Mouse (Mus musculus) heart, embryonic 12.5 days (tissue): Measurements from ENCODE around the gene Ubap1. TPM values are rescaled to one million over a fixed set of nuclear protein-coding genes. Genes with fewer than 3 reads are reported as not detected.

ENCODE experiments used
- ATAC-seq: fragments of 200-750 bp; cut with Nextera tagmentation; 2 replicates; pipeline ENCODE4 v1.8.0; 2017; ENCODE audit warnings: moderate TSS enrichment, moderate library complexity; ENCODE audit not compliant: insufficient number of reproducible peaks, low FRiP score
- H3K27ac ChIP-seq: fragments of 300-500 bp; sonication (generic); 2 replicates; pipeline ENCODE4 v1.5.1; 2016; ENCODE audit warnings: mild to moderate bottlenecking, moderate library complexity; ENCODE audit not compliant: poor library complexity, severe bottlenecking
- H3K27me3 ChIP-seq: fragments of 300-500 bp; sonication (generic); replicated peaks from 2 replicates; pipeline ENCODE4 v1.6.1; 2016; ENCODE audit warnings: mild to moderate bottlenecking, moderate library complexity
- H3K36me3 ChIP-seq: fragments of 300-500 bp; sonication (generic); 2 replicates; pipeline ENCODE4 v1.6.1; 2016; ENCODE audit warnings: mild to moderate bottlenecking, moderate library complexity
- H3K4me1 ChIP-seq: fragments of 300-500 bp; sonication (generic); replicated peaks from 2 replicates; pipeline ENCODE4 v1.6.1; 2016; ENCODE audit warnings: mild to moderate bottlenecking
- H3K4me2 ChIP-seq: fragments of 300-500 bp; sonication (generic); 2 replicates; pipeline ENCODE4 v1.6.1; 2016; ENCODE audit warnings: mild to moderate bottlenecking, moderate library complexity
- H3K4me3 ChIP-seq: fragments of 300-500 bp; sonication (generic); 2 replicates; pipeline ENCODE4 v1.5.1; 2016; ENCODE audit warnings: mild to moderate bottlenecking
- H3K9ac ChIP-seq: fragments of 300-500 bp; sonication (generic); 2 replicates; pipeline ENCODE4 v1.6.1; 2016; ENCODE audit warnings: mild to moderate bottlenecking, moderate library complexity
- H3K9me3 ChIP-seq: fragments of 300-500 bp; sonication (generic); replicated peaks from 2 replicates; pipeline ENCODE4 v1.6.1; 2016; ENCODE audit warnings: mild to moderate bottlenecking, moderate library complexity
- WGBS: fragments of 180-500 bp; shearing (Covaris S2); methylation state at CpG from one replicate; pipeline ENCODE4 v1.1.7; 2016; 5-methylcytosine and 5-hydroxymethylcytosine counted together
- polyA plus RNA-seq: library from polyadenylated mRNA; unstranded; fragments of >200 nt; fragmentation: Nextera tagmentation; extraction: Ambion mirVana; gene quantifications from 2 replicates; pipeline ENCODE4 v1.2.1, GENCODE M21; 2016

Gene Ubap1
- polyA plus RNA-seq, 1 experiment from 2014 or later, result 53.3 TPM

DNA sequence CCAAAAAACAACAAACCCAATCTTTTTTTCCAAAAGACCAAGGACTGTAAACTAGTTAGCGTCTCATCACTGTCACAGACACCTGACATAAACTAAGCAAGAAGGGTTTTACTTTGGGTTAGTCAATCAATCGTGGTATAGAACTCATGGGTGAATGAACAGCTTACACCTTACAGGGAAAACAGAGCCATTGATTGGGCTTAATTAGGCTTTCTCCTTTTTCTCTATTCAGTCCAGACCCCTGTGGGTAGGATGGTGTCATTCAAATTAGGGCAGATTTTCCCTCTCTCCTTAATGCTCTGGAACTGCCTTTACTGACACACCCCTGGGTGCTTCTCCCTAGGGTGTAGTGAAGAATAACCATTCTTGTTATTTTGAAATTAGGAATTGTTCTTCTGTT lies 8.4 kb downstream of the Ubap1 start:
- Histone ChIP-seq H3K4me2 (no peak overlapping the region), H3K27me3 (no peaks in the 10 kb centered on the region), H3K4me3 (no peak overlapping the region), H3K27ac (no peak overlapping the region), H3K36me3 (peaks cover 20% of the 10 kb centered on the region), H3K9me3 (no peaks in the 10 kb centered on the region; the same call in 1 of the 2 replicates), H3K9ac (no peak overlapping the region), H3K4me1 (0 out of 2 replicates have a peak, but pooled peaks cover 3% of the 10 kb centered on the region)
- 85% methylated on average over 2 of the region's 2 CpGs for WGBS
- no peak for ATAC-seq

- Histone ChIP-seq H3K9me3 (no peaks in the 10 kb centered on the region; the same call in 1 of the 2 replicates), H3K4me1 (no peaks in the 10 kb centered on the region), H3K4me3 (no peak overlapping the region), H3K36me3 (peaks cover 14% of the 10 kb centered on the region), H3K4me2 (no peak overlapping the region), H3K27ac (no peak overlapping the region), H3K27me3 (no peaks in the 10 kb centered on the region), H3K9ac (no peak overlapping the region)
- no peak for ATAC-seq
- WGBS, result 88% methylated on average over 2 of the region's 2 CpGs
Measured at GRCm38 (mm10) chr4:41358669-41359068, 9.9 kb downstream of the Ubap1 start.

GRCm38 (mm10) chr4:41359358-41359757 lies 10.6 kb downstream of the Ubap1 start:
- H3K27ac ChIP-seq, result no peak overlapping the region
- no peaks in the 10 kb centered on the region for H3K4me1 ChIP-seq
- H3K4me2 ChIP-seq, result no peak overlapping the region
- no peak for ATAC-seq
- 86% methylated on average over 7 of the region's 7 CpGs for WGBS
- H3K9me3 ChIP-seq, result no peaks in the 10 kb centered on the region; the same call in 1 of the 2 replicates
- H3K27me3 ChIP-seq, result no peaks in the 10 kb centered on the region
- H3K9ac ChIP-seq, result no peak overlapping the region
- H3K36me3 ChIP-seq, result peaks cover 14% of the 10 kb centered on the region
- H3K4me3 ChIP-seq, result no peak overlapping the region

GRCm38 (mm10) chr4:41361059-41361458 lies 12.3 kb downstream of the Ubap1 start:
- Histone ChIP-seq H3K27me3 (no peaks in the 10 kb centered on the region), H3K27ac (no peak overlapping the region), H3K36me3 (peaks cover 5% of the 10 kb centered on the region; the same call in 1 of the 2 replicates), H3K4me3 (no peak overlapping the region), H3K4me2 (no peak overlapping the region), H3K9ac (no peak overlapping the region), H3K9me3 (no peaks in the 10 kb centered on the region), H3K4me1 (no peaks in the 10 kb centered on the region)
- no peak for ATAC-seq
- WGBS, result 93% methylated on average over 3 of the region's 3 CpGs

DNA sequence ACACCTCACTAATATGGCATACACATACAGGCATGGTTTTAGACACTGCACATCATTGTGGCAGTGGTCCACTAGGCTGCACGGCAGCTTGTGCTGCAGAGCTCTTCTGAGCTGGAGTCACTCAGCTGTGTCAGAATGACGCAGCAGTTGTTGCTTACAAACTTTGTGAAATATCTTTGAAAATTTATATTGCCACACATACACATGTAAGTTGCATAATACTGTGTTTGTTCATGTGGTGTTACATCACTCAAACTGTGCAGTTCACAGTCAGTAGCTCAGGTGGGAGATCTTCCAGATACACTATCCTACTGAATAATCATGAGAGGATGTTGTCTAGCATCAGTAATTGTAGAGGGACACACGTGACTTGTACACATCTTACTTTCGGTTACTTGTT lies 19.4 kb downstream of the Ubap1 start:
- H3K27me3 ChIP-seq, result no peaks in the 10 kb centered on the region
- peak; percentile 64 for ATAC-seq
- no peak overlapping the region for H3K9ac ChIP-seq
- H3K9me3 ChIP-seq, result no peaks in the 10 kb centered on the region
- H3K36me3 ChIP-seq, result peaks cover 44% of the 10 kb centered on the region
- no peak overlapping the region for H3K4me3 ChIP-seq
- no peak overlapping the region for H3K4me2 ChIP-seq
- no peak overlapping the region for H3K27ac ChIP-seq
- WGBS, result 92% methylated on average over 4 of the region's 4 CpGs
- peaks cover 4% of the 10 kb centered on the region for H3K4me1 ChIP-seq

- 78% methylated on average over 9 of the region's 9 CpGs for WGBS
- H3K9ac ChIP-seq, result no peak overlapping the region
- ATAC-seq, result no peak
- H3K4me3 ChIP-seq, result no peak overlapping the region
- H3K4me1 ChIP-seq, result peaks cover 4% of the 10 kb centered on the region
- H3K27me3 ChIP-seq, result no peaks in the 10 kb centered on the region
- H3K9me3 ChIP-seq, result no peaks in the 10 kb centered on the region
- H3K27ac ChIP-seq, result no peak overlapping the region
- H3K4me2 ChIP-seq, result no peak overlapping the region
- peaks cover 51% of the 10 kb centered on the region for H3K36me3 ChIP-seq
Measured at GRCm38 (mm10) chr4:41369702-41370437, 21.1 kb downstream of the Ubap1 start.

DNA sequence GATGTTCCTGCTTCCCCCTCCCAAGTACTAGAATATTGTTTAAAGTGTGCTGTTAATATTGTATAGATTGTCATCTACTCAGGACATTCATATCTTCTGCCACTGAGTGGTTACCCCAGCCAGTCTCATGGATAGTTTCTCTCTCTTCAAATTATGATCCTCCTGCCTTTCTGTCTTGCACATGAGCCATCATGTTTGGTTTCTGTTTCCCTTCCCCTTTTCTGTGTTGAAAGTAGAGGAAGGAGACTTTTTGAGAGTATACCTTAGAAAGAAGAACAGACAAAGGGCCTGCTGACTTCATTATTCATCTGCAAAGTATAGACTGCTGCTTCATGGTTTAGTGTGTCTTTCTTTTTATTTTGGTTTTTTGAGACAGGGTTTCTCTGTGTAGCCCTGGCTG lies 28.8 kb downstream of the Ubap1 start:
- no peak overlapping the region for H3K4me2 ChIP-seq
- no peak overlapping the region for H3K27ac ChIP-seq
- H3K9ac ChIP-seq, result no peak overlapping the region
- no peak for ATAC-seq
- peaks cover 84% of the 10 kb centered on the region for H3K36me3 ChIP-seq
- no peak overlapping the region for H3K4me3 ChIP-seq
- no peaks in the 10 kb centered on the region for H3K9me3 ChIP-seq
- H3K27me3 ChIP-seq, result no peaks in the 10 kb centered on the region
- H3K4me1 ChIP-seq, result no peaks in the 10 kb centered on the region

- H3K9ac ChIP-seq, result no peak overlapping the region
- peaks cover 74% of the 10 kb centered on the region for H3K36me3 ChIP-seq
Measured at GRCm38 (mm10) chr4:41381213-41381950, 32.6 kb downstream of the Ubap1 start.

GRCm38 (mm10) chr4:41386412-41386975 lies 37.7 kb downstream of the Ubap1 start:
- H3K4me2 ChIP-seq, result no peak overlapping the region
- 0 out of 2 replicates have a peak, but pooled peaks cover 3% of the 10 kb centered on the region for H3K4me1 ChIP-seq
- no peak overlapping the region for H3K27ac ChIP-seq
- WGBS, result 57% methylated on average over 1 of the region's 1 CpGs
- H3K9me3 ChIP-seq, result no peaks in the 10 kb centered on the region
- no peaks in the 10 kb centered on the region for H3K27me3 ChIP-seq
- ATAC-seq, result peak; percentile 73
- H3K9ac ChIP-seq, result no peak overlapping the region
- H3K4me3 ChIP-seq, result no peak overlapping the region
- peaks cover 64% of the 10 kb centered on the region for H3K36me3 ChIP-seq

More at GRCm38 (mm10) chr4:41381213-41381950, 32.6 kb downstream of the Ubap1 start:
- Histone ChIP-seq H3K27me3 (no peaks in the 10 kb centered on the region), H3K4me3 (no peak overlapping the region), H3K4me1 (0 out of 2 replicates have a peak, but pooled peaks cover 3% of the 10 kb centered on the region), H3K27ac (no peak overlapping the region), H3K9me3 (no peaks in the 10 kb centered on the region), H3K4me2 (no peak overlapping the region)
- WGBS, result 91% methylated on average over 5 of the region's 5 CpGs
- ATAC-seq, result no peak

- 0 out of 2 replicates have a peak overlapping the region, but pooled peaks have one; percentile 21 for H3K4me2 ChIP-seq
- WGBS, result 71% methylated on average over 7 of the region's 7 CpGs
- no peaks in the 10 kb centered on the region for H3K27me3 ChIP-seq
- 0 out of 2 replicates have a peak, but pooled peaks cover 3% of the 10 kb centered on the region for H3K4me1 ChIP-seq
- H3K36me3 ChIP-seq, result peaks cover 66% of the 10 kb centered on the region
- peak overlapping the region; percentile 56 for H3K27ac ChIP-seq
- H3K4me3 ChIP-seq, result peak overlapping the region; percentile 6
- H3K9me3 ChIP-seq, result no peaks in the 10 kb centered on the region
- ATAC-seq, result peak; percentile 94
- H3K9ac ChIP-seq, result no peak overlapping the region
Measured at GRCm38 (mm10) chr4:41387755-41388469, 39.1 kb downstream of the Ubap1 start.
